Mouse (Mus musculus) CH12.LX (cell line): ENCODE data around the gene Nupr1. TPM values are rescaled to one million over a fixed set of nuclear protein-coding genes. Genes with fewer than 3 reads are reported as not detected.

ENCODE experiments used
- DNase-seq: peaks from one replicate; pipeline ENCODE4 v3.0.0-alpha.2; 2013; ENCODE audit errors: extremely low read depth
- H3K27ac ChIP-seq: 2 replicates; pipeline ENCODE4 v1.5.1; 2012; ENCODE audit warnings: low read depth, mild to moderate bottlenecking, control low read depth, moderate library complexity; ENCODE audit not compliant: insufficient read depth
- H3K27me3 ChIP-seq: replicated peaks from 2 replicates; pipeline ENCODE3; 2012; ENCODE audit warnings: inconsistent platforms
- H3K36me3 ChIP-seq, 2 experiments: replicated peaks in 1 of 2; 2 replicates each; pipeline versions ENCODE3 to v1.6.1; 2012; ENCODE audit warnings: inconsistent platforms in 1 of 2, low read length in 1 of 2, mild to moderate bottlenecking in 1 of 2, mixed read lengths in 1 of 2, moderate library complexity in 1 of 2; ENCODE audit not compliant: control insufficient read depth in 1 of 2, insufficient read depth in 1 of 2
- H3K4me1 ChIP-seq, 2 experiments: 2 replicates each; pipeline ENCODE4 v1.6.1; 2012; ENCODE audit warnings: inconsistent platforms in 1 of 2, moderate library complexity in 1 of 2; ENCODE audit not compliant: insufficient read depth in 2 of 2, control insufficient read depth in 1 of 2
- H3K4me2 ChIP-seq: 2 replicates; pipeline ENCODE4 v1.6.1; 2012; ENCODE audit warnings: low read depth, mild to moderate bottlenecking, control low read depth; ENCODE audit not compliant: poor library complexity, insufficient read depth, severe bottlenecking
- H3K4me3 ChIP-seq, 3 experiments: fragments of 150-350 bp in 1 of 3; sonication (generic) in 1 of 3; replicated peaks in 1 of 3; 2 replicates each; pipeline versions ENCODE3 to v1.5.1; 2011 to 2012; ENCODE audit warnings: low read depth in 2 of 3, low read length in 2 of 3, mild to moderate bottlenecking in 2 of 3, moderate library complexity in 2 of 3, control low read depth in 1 of 3, improper control_type of control experiment in 1 of 3, inconsistent platforms in 1 of 3, mixed read lengths in 1 of 3; ENCODE audit not compliant: poor library complexity in 1 of 3
- H3K79me2 ChIP-seq: replicated peaks from 2 replicates; pipeline ENCODE4 v1.6.1; 2012; ENCODE audit warnings: mild to moderate bottlenecking, moderate library complexity; ENCODE audit not compliant: control insufficient read depth, poor library complexity, insufficient read depth, severe bottlenecking; ENCODE audit errors: extremely low read depth
- H3K9ac ChIP-seq: 2 replicates; pipeline ENCODE4 v1.6.1; 2012; ENCODE audit warnings: low read depth, mild to moderate bottlenecking, control low read depth, moderate library complexity; ENCODE audit not compliant: insufficient read depth
- H3K9me3 ChIP-seq: replicated peaks from 2 replicates; pipeline ENCODE3; 2012; ENCODE audit warnings: low read length, inconsistent platforms, mixed read lengths
- BHLHE40 ChIP-seq: IDR thresholded peaks from 2 replicates; pipeline ENCODE4 v1.6.1; 2011; ENCODE audit warnings: mild to moderate bottlenecking, low read depth, low read length, improper control_type of control experiment
- CHD2 ChIP-seq: IDR thresholded peaks from 2 replicates; pipeline ENCODE4 v1.6.1; 2011; ENCODE audit warnings: low read length, improper control_type of control experiment
- CTCF ChIP-seq, 2 experiments: IDR thresholded peaks in 1 of 2; conservative IDR thresholded peaks in 1 of 2; 2 replicates each; pipeline ENCODE4 v1.5.1; 2011 to 2012; ENCODE audit warnings: low read depth in 2 of 2, low read length in 2 of 2, improper control_type of control experiment in 1 of 2, inconsistent platforms in 1 of 2, mild to moderate bottlenecking in 1 of 2, moderate library complexity in 1 of 2
- E2F4 ChIP-seq: IDR thresholded peaks from 2 replicates; pipeline ENCODE4 v1.6.1; 2011; ENCODE audit warnings: low read depth, low read length, improper control_type of control experiment; ENCODE audit not compliant: insufficient replicate concordance
- ELF1 ChIP-seq: IDR thresholded peaks from 2 replicates; pipeline ENCODE4 v1.6.1; 2014; ENCODE audit warnings: low read depth, mild to moderate bottlenecking, inconsistent platforms, low read length, improper control_type of control experiment
- EP300 ChIP-seq: IDR thresholded peaks from 2 replicates; pipeline ENCODE4 v1.6.1; 2011; ENCODE audit warnings: low read length, improper control_type of control experiment
- GABPA ChIP-seq: IDR thresholded peaks from 2 replicates; pipeline ENCODE4 v1.6.1; 2012; ENCODE audit warnings: low read depth, low read length, improper control_type of control experiment, inconsistent platforms; ENCODE audit not compliant: insufficient replicate concordance
- HCFC1 ChIP-seq: IDR thresholded peaks from 2 replicates; pipeline ENCODE4 v1.6.1; 2012; ENCODE audit warnings: low read depth, mild to moderate bottlenecking, inconsistent platforms, low read length, improper control_type of control experiment
- IRF4 ChIP-seq: IDR thresholded peaks from 2 replicates; pipeline ENCODE4 v1.6.1; 2014; ENCODE audit warnings: low read depth, mild to moderate bottlenecking, inconsistent platforms, low read length, improper control_type of control experiment
- JUN ChIP-seq: IDR thresholded peaks from 2 replicates; pipeline ENCODE4 v1.6.1; 2011; ENCODE audit warnings: low read depth, mild to moderate bottlenecking, low read length, improper control_type of control experiment, moderate library complexity; ENCODE audit not compliant: insufficient read depth
- JUND ChIP-seq: conservative IDR thresholded peaks from 2 replicates; pipeline ENCODE4 v1.6.1; 2011; ENCODE audit warnings: low read depth, low read length, improper control_type of control experiment
- KAT2A ChIP-seq: IDR thresholded peaks from 2 replicates; pipeline ENCODE4 v1.6.1; 2012; ENCODE audit warnings: low read length, improper control_type of control experiment, inconsistent platforms; ENCODE audit not compliant: insufficient replicate concordance
- MAFK ChIP-seq: IDR thresholded peaks from 2 replicates; pipeline ENCODE4 v1.6.1; 2011; ENCODE audit warnings: low read length, improper control_type of control experiment; ENCODE audit not compliant: insufficient replicate concordance
- MAZ ChIP-seq: IDR thresholded peaks from 2 replicates; pipeline ENCODE4 v1.6.1; 2012; ENCODE audit warnings: low read depth, mild to moderate bottlenecking, inconsistent platforms, low read length, improper control_type of control experiment, moderate library complexity
- MEF2A ChIP-seq: IDR thresholded peaks from 2 replicates; pipeline ENCODE4 v1.6.1; 2014; ENCODE audit warnings: low read depth, mild to moderate bottlenecking, inconsistent platforms, low read length, improper control_type of control experiment, borderline replicate concordance
- MYC ChIP-seq: IDR thresholded peaks from 2 replicates; pipeline ENCODE4 v1.6.1; 2011; ENCODE audit warnings: low read depth, mild to moderate bottlenecking, improper control_type of control experiment, low read length
- NELFE ChIP-seq: IDR thresholded peaks from 2 replicates; pipeline ENCODE4 v1.6.1; 2011; ENCODE audit warnings: low read depth, low read length, improper control_type of control experiment
- NRF1 ChIP-seq: IDR thresholded peaks from 2 replicates; pipeline ENCODE4 v1.6.1; 2014; ENCODE audit warnings: low read depth, mild to moderate bottlenecking, inconsistent platforms, low read length, improper control_type of control experiment, moderate library complexity
- PAX5 ChIP-seq: IDR thresholded peaks from 2 replicates; pipeline ENCODE4 v1.6.1; 2012; ENCODE audit warnings: low read length, inconsistent platforms, mixed read lengths
- POLR2A ChIP-seq: IDR thresholded peaks from 2 replicates; pipeline ENCODE4 v1.6.1; 2011; ENCODE audit warnings: low read depth, mild to moderate bottlenecking, improper control_type of control experiment, low read length
- POLR2AphosphoS2 ChIP-seq: IDR thresholded peaks from 2 replicates; pipeline ENCODE4 v1.6.1; 2011; ENCODE audit warnings: low read depth, low read length, improper control_type of control experiment
- RCOR1 ChIP-seq: conservative IDR thresholded peaks from 2 replicates; pipeline ENCODE4 v1.6.1; 2012; ENCODE audit warnings: low read depth, mild to moderate bottlenecking, inconsistent platforms, low read length, improper control_type of control experiment
- SIN3A ChIP-seq: IDR thresholded peaks from 2 replicates; pipeline ENCODE4 v1.6.1; 2012; ENCODE audit warnings: low read length, improper control_type of control experiment, inconsistent platforms
- SMC3 ChIP-seq: IDR thresholded peaks from 2 replicates; pipeline ENCODE4 v1.6.1; 2011; ENCODE audit warnings: low read depth, low read length, improper control_type of control experiment
- TCF12 ChIP-seq: IDR thresholded peaks from 2 replicates; pipeline ENCODE4 v1.6.1; 2014; ENCODE audit warnings: low read depth, mild to moderate bottlenecking, inconsistent platforms, low read length, improper control_type of control experiment
- UBTF ChIP-seq: IDR thresholded peaks from 2 replicates; pipeline ENCODE4 v1.6.1; 2012; ENCODE audit warnings: low read depth, mild to moderate bottlenecking, inconsistent platforms, low read length, improper control_type of control experiment, moderate library complexity
- USF1 ChIP-seq: IDR thresholded peaks from 2 replicates; pipeline ENCODE4 v1.6.1; 2014; ENCODE audit warnings: low read depth, mild to moderate bottlenecking, inconsistent platforms, low read length, improper control_type of control experiment
- USF2 ChIP-seq: conservative IDR thresholded peaks from 2 replicates; pipeline ENCODE4 v1.6.1; 2011; ENCODE audit warnings: low read depth, low read length, improper control_type of control experiment
- ZC3H11A ChIP-seq: IDR thresholded peaks from 2 replicates; pipeline ENCODE4 v1.6.1; 2012; ENCODE audit warnings: low read depth, mild to moderate bottlenecking, inconsistent platforms, low read length, improper control_type of control experiment
- dilution Hi-C: fragments of 300-500 bp; cut with MboI; formaldehyde crosslinking; loops from 2 replicates; pipeline ENCODE4 v1.14.3; 2020; ENCODE audit warnings: low sequenced_read_pairs; ENCODE audit not compliant: extremely low pct_unique_long_range_greater_than_20kb, extremely low pct_ligation_motif_present
- in situ Hi-C: fragments of 300-500 bp; cut with MboI; formaldehyde crosslinking; loops from 3 replicates; pipeline ENCODE4 v1.14.3; 2019; ENCODE audit warnings: low sequenced_read_pairs, low pct_ligation_motif_present, low pct_unique_long_range_greater_than_20kb, mixed read lengths
- polyA plus RNA-seq: library from polyadenylated mRNA; unstranded; fragments of >175 nt; gene quantifications from 2 replicates; pipeline ENCODE4 v1.2.1, GENCODE M21; 2012; ENCODE audit warnings: low read depth; ENCODE audit not compliant: insufficient read length
- total RNA-seq, 2 experiments: library from RNA; depleted of rRNA; stranded (reverse); fragments of 300-350 nt in 1 of 2; fragments of >200 nt in 1 of 2; gene quantifications; 2 replicates each; pipeline ENCODE4 v1.2.3; 2012 to 2014

The Nupr1 gene
- total and polyA plus RNA-seq, 3 experiments = 6.4 to 13.9 (median 13.5) TPM

GRCm38 (mm10) chr7:126676207-126676606 lies 45.5 kb upstream of the Nupr1 start, which contains the start of gene Sult1a1:
TSS of gene Sult1a1 (minus strand) at chr7:126676432.
- Histone ChIP-seq H3K4me1 (peaks cover 4 to 37% of the 10 kb centered on the region in 2 experiments), H3K36me3 (peaks cover 36 to 72% of the 10 kb centered on the region in 2 experiments), H3K4me3 (no peak within 1 kb of the TSS), H3K9me3 (no peaks in the 10 kb centered on the region), H3K27me3 (no peaks in the 10 kb centered on the region), H3K79me2 (no peaks in the 10 kb centered on the region), H3K27ac (no peak within 1 kb of the TSS), H3K4me2 (no peak within 1 kb of the TSS), H3K9ac (no peak within 1 kb of the TSS)
- dilution Hi-C loops = no loop called here
- no peak for DNase-seq
- in situ Hi-C loops = no loop called here
- TF ChIP-seq BHLHE40 (no peak), MYC (no peak), CHD2 (no peak), ELF1 (no peak), MAZ (no peak), RCOR1 (no peak), EP300 (no peak), JUN (no peak), POLR2A (no peak), GABPA (no peak), NRF1 (no peak), HCFC1 (no peak), IRF4 (no peak), TCF12 (no peak), MAFK (no peak), SMC3 (no peak), USF1 (no peak), MEF2A (no peak)

- Histone ChIP-seq H3K27me3 (no peaks in the 10 kb centered on the region), H3K27ac (no peak overlapping the region), H3K4me3 (no peak overlapping the region), H3K36me3 (peaks cover 47 to 74% of the 10 kb centered on the region in 2 experiments), H3K9ac (no peak overlapping the region), H3K4me1 (peaks cover 4 to 37% of the 10 kb centered on the region in 2 experiments), H3K79me2 (no peaks in the 10 kb centered on the region), H3K9me3 (no peaks in the 10 kb centered on the region), H3K4me2 (no peak overlapping the region)
- in situ Hi-C loops (no loop called here), dilution Hi-C loops (no loop called here)
- no peak for TF ChIP-seq TCF12
- TF ChIP-seq ZC3H11A = no peak
- no peak for TF ChIP-seq E2F4
- no peak for TF ChIP-seq KAT2A
- no peak for TF ChIP-seq MAFK
- no peak for TF ChIP-seq PAX5
- no peak for TF ChIP-seq SMC3
- no peak for TF ChIP-seq IRF4
- no peak for TF ChIP-seq RCOR1
- no peak for TF ChIP-seq UBTF
- no peak for TF ChIP-seq MEF2A
- TF ChIP-seq NELFE = no peak
- no peak for TF ChIP-seq JUND
- TF ChIP-seq SIN3A = no peak
- no peak for TF ChIP-seq USF2
- no peak for TF ChIP-seq POLR2AphosphoS2
- no peak for TF ChIP-seq CHD2
- TF ChIP-seq GABPA = no peak
- TF ChIP-seq CTCF (conservative IDR thresholded peaks at IDR 0.05 in 1 of 2, IDR thresholded peaks at IDR 0.05 in 1 of 2; ENCODE audit: low read depth in 2 of 2, low read length in 2 of 2) = no peak
- no peak for DNase-seq
Measured at GRCm38 (mm10) chr7:126675104-126675503, 44.4 kb upstream of the Nupr1 start.
